Mouse (Mus musculus) left cerebral cortex, adult 11 months (tissue): Measurements from ENCODE around the gene Eml6.
"Not testable (repeated sequence)": the region's sequence is repeated elsewhere in the genome, so short reads cannot be mapped to it uniquely, and the experiment has no call there.

Source experiments
- DNase-seq: peaks from one replicate; pipeline ENCODE4 v3.0.0; 2022; ENCODE audit warnings: low spot score

Gene Eml6

DNA sequence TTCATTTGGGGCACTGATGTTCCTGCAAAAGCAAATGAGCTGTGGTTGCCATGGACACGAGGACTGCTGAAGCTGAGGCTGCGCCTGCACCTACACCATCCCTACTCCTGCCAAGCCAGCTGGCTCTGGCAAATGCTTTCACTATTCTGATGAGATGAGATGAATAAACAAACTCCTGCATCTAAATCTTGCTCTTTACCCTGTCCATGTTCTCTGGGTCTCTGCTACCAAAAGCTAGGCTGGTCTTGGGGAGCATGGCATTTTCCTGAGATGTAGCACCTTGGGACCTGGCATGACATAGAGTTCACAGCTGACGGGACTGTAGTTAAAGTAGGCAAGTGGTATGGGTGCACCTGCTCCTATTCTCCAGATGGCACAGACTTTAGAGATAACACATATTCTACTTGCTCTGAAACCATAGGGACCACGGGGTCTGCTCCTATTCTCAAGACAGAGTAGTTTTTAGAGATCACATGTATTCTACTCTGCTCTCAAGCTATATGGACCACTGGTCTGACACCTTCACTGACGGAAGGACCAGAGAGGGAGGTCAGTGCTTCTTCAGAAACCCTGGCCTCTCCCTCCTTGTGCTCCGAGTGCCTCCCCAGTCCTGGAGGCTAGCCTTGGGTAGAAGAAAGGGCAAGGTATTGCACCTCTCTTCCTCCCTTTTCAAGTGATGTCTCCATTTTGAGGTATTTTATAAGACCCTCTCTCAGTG, 236.8 kb downstream of the Eml6 start:
- peak; percentile 88 for DNase-seq

DNA sequence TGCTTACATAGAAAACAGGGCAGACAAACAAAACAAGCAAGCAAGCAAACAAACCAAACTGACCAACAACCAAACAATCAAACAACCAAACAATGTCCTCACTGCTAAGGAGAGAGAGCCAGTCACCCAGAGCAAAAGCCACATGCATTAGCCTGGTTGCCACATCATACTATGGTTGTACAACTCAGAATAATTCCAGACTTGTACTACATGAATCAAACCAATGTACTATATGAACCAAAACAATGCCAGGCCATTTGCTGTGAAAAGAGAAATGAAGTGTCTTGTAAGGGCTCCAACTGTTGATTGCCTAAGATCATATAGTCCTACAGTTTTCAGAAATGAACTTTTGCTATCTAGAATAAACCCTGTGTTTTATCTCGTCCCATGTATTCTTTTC, 237.3 kb downstream of the Eml6 start:
- DNase-seq, result no peak

DNA sequence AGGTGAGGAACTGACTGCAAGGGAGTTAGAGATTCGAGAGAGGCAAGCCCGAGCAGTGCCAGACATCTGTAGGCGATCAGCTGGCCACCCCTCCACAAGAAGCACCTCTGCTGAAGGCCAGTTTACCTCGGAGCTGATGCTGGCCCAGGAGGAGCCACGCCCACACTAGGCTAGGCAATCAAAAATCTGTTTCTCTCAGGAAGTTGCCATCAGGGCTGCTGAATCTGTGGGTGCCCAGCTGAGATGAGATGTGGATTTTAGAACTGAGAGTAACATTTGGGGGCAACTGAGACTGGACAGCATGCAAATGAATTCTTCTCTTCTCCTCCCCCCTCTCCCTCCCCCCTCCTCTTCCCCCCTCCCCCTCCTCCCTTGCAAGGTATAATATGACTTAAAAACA, 238.4 kb downstream of the Eml6 start:
- no peak for DNase-seq

DNA sequence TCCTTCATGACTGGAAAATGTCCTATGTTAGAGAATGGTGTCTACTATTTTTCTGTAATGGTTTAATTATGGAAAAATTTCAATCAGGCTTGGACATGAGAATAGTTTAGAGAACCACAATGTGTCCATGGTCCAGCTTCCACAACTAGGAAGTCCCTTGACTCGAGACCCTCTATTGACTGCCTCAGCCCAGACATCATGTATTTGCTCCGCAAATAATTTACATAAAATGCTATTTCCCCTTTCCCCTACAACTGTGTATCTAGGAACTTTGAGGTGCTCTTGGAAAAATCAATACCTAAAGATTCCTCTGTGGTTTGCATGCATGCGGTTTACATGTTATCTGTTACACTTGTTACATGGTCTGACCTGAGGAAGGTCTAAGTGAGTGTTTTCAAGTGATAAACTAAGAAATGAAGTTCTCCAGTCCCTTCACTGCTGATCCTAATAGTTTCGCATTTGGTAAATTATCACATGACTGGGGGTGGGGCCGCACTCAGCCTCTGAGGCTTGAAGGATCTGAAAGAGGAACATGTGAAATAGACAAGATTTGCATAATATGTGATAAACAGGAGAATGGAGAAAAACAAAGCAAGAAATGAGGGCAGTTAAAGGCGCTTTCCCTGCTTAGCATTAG, 239.1 kb downstream of the Eml6 start:
- DNase-seq, result no peak

DNA sequence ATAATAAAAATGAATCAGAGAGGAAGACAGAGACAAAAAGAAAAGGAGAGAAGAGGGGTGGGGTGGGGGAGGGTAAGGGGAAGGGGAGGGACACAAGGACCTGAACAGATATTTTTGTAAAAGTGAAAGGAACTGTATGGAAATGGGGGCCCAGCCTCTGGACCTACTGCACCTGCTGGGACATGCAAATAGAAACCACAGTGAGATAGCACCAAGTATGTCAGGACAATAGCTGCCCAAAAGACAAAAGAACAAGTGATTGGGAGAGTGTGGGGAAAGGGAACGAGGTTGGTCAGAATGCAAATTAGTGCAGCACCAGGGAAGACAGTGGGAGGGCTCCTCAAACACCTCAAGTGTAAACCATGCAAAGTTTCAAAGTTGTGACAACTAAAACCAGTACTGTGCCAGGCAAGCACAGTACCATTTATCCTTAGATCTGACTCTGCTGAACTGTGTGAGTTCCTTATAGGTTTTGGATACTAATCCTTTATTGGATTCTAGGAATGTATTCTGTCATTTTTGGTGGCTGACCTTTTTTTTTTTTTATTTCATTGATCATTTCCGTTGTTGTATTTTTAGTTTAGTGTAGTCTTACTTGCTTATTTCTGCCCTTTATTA, 246.3 kb downstream of the Eml6 start:
- DNase-seq, result no peak

DNA sequence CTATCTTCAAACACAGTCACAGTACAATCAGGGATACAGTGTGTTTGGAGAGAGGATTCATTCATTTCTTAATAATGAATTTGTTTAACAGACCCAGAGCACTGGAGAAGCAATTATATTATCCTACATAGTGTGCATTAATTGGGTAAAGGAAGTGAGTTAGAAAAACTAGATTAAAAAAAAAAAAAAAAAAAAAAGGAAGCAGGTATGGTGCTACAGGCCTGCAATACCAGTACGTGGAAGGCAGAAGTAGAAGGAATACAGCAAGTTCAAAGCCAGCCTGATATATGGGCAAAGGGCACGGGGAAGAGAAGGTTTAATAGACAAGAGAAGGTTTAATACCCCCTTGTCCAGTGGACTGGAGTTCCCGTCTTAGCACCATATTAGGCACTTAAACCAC, 246.9 kb downstream of the Eml6 start:
- DNase-seq, result no peak

DNA sequence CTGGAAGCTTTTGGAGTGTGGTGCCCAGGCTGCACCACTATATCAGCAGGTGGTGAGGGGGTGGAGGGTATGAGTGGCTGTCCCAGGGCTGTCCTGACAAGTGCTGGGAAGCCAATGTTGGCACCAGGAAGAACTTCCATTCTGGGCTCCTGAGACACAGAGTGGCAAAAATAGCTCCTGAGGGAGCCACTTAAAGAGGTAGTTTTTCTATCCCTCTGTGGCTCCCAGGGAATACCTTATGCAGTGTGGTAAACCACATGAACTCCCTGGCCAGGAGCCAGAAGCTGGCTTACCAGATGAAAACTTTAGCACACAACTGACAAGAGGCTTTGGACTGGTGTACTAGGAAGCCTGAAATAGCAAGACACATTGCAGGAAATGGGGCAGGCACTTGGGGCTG, 247.9 kb downstream of the Eml6 start:
- DNase-seq, result peak; percentile 72

DNA sequence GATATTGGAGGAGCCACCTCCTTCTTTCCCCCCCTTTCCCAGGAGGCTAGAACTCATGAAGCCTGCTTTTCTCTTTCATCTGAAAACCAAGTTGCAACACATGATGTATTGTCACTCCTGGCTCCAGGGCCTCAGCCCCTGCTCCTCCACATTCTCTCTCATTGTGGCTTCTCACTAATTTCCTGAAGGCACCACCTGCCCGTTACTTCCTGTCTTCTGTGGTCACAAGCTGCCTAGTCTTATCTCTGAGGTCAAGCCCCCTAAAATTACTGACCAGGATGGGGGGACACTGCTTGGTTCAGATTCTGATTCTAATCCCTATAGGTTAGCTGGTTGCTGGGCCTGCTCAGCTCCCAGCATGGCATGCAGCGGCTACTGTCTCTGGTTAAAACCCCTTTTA, 251.1 kb downstream of the Eml6 start:
- DNase-seq, result no peak

DNA sequence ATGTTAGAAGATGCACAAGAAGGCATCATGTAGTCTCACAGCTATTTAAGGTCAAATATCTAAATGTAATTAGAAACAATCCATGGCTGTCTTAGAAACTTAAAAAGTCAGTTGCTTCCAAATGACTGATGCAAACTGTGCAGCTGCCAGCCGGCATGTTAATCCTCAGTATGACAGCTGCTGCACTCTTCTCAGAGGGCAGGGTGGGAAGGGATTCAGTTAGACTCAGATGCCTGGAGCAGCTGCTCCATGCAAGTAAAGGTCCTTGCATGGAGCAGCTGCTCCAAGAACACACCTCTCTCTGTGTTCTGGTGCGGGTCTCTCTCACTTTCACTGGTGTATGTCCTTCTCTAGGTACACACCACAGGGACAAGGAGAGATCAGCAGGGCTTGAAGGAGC, 251.5 kb downstream of the Eml6 start:
- no peak for DNase-seq

DNA sequence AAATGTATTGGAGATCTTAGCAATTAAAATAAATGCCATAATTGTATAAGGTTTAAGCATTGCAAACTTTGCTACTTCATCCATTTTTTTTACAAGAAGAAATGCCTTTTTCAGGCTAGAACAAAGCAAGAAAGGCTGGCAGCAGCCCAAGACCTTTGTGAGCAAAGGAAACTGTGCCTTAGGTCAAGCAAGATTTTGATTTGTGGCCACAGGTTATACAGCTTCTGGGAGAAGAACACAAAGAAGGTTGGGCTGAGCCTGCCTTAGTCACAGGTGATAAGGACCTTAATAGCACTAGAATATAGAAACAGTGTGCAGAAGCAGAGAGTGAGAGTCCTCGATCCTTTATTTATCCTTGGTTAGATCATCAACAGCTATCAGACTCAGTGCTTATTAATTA, 253.6 kb downstream of the Eml6 start:
- no peak for DNase-seq

DNA sequence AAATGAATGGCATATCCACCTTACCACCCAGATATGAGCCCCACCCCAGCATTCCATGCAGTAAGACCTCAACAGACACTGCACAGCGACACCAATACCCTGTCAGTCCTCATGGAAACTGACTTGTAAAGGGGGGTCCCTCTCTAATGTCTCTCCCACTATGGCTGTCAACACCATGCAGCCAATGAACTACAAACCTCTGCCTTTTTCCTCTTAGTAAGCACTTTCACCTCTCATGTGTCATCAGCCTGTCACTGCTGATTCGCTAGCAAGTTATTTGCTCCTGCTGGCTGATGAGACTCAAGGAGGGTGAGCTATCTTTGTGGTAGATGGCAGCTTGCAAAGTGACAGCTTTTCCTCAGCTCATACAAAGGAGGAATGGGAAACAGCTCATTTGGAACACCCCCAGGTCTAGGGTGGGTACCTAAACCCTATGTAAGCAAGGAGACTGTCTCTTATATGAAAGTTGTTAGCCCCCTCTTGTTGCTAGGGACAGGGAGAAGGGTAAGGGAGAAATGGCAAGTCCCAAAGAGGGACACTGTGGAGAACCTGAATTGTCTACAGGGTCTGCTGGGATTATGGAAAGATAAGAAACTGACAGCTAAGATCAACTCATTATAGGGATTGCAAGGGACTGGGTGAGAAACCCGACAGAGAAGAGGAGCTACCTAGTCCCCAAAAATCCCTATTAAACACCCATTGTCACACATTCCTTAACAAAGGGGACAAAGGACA, 255.0 kb downstream of the Eml6 start:
- DNase-seq, result no peak

DNA sequence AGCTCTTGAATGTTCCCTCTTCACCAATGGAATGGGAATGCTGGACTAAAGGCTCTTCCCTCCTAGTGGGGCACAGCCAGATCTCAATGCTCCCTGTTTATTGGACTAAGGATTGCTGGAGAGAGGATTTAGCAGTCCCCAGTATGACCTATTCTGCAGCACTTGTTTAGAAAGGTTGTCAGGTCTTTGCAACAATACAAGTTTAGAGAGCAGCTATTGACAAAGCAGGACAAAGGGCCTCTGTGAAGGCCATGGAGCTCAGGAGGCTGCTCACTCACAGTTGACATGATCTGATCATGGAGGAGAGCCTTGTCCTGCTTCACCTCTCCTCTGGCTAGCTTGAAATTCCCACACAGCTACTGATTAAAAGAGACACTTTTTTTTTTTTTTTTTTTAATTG, 257.3 kb downstream of the Eml6 start:
- no peak for DNase-seq

DNA sequence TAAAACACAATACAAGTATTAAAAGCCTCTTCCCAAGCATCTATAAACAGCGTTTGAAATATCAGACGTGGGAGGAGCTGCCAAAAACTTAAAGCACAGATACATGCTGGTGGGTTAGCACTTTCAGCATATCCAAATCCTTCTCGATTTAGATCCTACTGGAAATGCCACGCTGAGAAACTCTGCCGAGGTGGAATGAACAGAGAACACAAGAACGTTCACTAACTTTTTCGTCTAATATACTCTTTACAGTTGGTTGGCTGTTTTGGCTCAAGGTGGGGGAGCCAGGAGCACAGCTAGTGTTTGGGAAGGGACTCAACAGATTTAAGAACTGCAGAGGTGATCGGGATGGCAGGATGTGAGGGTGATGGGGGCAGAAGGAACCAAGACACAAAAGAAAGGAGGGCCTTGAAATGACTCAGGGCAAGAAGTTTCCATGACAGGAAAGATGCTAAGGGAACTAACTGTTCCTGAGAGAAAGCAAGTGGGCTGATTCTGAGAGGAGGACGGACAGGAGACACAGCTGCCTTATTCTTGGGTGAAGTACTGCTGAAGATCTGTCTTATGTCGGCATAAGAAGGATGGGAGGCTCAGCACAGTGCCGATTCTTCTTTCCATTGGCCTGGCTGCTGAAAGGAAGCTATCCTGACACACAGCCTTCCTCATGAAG, 259.4 kb downstream of the Eml6 start:
- no peak for DNase-seq

DNA sequence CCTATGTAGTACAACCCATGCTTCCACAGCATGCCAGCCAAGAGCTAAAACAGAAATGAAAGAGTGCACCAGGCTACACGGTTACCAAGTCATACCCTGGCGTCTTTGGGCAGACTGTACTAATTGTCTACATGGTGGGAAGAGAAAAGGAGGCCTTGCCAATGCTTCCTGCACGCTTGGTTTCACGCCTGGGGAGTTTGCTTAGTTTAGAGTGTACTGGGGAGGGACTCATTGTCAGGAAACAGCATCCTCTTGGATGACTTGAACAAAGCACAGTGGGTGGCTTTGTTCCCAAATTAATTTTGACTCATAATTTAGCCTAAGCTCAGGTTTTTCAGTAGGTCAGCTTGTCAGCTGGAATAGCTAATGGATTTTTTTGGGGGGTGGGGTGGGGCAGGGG, 260.8 kb downstream of the Eml6 start:
- no peak for DNase-seq

DNA sequence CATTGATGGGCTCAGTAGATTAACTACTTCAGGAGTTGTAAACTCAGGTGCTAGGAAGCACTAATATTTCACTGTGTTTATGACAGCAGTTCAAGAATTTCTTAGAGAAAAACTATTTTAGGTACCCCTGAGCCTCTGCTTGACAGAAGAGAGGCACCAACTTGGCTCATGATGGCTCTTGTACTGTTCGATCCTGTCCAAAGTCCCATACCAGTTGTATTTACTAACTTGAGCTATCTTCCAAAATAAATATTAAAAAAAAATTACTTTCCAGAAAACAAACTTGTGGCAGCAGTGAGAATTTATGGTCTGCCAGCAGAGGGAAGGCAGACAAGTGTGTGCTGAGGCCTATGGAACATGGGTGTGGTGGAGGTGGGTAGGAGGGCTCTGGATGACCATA, 263.1 kb downstream of the Eml6 start:
- DNase-seq, result no peak

DNA sequence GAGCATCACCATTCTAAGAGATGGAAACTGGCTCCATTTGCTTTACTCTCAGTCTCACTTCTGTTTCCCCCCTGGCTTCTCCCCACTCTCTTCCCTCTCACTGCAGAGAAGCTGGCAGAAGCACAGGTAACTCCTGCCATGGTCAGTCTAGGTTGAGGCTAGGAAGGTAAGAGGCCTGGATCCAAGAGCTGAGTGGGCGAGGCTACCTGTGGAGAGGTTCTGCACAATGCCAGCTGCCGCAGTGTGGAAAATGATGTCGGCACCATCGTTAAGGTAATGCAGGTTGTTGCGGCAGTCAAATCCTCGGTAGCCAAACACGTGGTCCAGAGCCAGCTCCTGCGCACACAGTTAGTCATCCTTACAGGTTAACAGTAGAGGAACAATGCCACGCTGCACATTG, 264.4 kb downstream of the Eml6 start:
- DNase-seq, result no peak

DNA sequence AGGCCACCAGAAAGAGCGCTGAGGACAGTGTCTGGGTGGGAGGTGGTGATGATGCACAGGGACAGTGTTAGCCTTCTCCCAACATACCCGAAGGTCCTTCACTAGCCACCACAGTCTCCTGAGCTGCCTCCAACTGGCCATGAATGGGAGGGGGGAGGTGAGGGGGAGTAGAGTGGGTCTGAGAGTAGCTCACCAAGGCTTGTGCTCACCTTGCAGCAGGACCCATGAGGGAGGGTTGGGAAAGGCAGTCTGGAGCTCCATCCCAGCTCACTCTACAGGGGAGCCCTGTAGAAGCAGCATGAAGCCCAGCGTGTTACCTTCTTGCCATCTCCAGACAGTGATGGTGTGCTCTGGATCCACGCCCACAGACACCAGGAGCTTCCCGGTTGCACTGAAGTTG, 267.2 kb downstream of the Eml6 start:
- DNase-seq, result no peak

DNA sequence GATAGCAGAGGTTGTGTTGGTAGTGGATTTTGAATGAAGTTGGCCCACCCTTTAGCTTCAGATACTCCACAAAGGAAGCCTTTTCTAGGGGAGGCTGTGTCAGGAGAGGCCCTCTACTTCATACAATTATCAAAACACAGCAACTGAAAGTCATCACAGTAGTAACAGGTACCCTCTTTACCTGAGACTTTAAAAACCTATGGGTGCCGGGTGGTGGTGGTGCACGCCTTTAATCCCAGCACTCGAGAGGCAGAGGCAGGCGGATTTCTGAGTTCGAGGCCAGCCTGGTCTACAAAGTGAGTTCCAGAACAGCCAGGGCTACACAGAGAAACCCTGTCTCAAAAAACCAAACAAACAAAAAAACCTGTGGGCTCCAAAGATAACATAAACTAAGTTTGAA, 269.8 kb downstream of the Eml6 start:
- not testable (repeated sequence) for DNase-seq

DNA sequence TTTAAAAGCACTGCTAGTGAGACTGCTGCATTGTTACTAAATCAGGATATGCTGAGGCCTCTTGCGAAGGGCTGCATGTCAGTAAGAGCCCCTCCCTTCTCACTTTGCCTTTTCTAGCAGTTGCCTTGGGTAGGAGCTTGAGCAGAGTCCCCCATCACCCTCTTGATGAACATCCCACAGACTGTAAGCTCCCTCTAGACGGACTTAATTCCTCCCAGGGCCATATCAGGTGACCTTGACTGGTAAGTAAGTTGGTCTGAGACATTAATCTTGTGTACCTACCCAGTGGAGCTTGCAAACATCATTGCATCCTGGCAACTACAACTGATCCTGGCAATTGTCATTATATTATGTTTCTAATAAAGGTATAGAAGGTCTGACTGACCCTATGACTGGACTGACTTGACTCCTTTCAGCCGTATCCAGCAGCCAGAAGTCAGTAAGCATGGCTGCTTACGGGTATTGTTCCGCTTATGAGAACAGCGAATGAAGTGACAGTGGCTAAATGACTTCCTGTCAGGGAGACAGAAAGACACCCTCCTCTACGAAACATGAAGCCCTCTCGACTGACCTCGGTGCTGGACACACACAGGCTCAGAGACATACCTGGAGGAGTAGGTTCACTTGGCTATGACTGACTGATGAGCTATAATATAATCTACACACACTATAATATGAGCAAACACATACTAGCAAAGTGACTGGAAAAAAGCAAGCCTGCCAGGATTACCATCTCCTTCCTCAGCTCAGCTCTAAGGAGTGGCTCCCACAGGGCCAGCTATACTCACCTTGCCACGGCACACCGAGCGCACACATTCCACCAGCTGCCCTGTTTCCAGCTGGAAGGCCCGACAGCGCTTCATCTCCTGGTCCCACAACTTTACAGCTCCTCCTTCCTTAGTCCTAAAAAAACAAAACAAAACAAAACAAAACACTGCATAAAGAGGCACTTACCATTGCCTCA, 273.9 kb downstream of the Eml6 start:
- DNase-seq, result no peak

DNA sequence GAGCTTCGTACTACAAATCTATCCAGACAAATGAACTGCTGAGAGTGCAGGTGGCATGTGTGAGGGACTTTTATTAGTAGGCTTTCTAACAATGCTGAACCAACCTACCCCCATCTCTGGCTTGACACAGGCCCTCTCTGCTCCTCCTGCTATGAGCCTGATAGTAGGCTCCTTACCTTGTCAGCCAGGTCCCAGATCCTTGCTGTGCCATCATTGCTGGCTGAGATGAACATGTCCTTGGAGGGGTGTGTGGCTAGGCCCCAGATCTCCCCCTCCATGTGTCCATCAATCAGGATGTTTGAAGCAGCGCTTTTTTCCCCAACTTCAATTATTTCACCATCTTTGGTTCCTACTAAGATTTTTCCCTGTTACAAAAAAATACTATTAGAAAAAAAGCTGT, 274.8 kb downstream of the Eml6 start:
- no peak for DNase-seq

DNA sequence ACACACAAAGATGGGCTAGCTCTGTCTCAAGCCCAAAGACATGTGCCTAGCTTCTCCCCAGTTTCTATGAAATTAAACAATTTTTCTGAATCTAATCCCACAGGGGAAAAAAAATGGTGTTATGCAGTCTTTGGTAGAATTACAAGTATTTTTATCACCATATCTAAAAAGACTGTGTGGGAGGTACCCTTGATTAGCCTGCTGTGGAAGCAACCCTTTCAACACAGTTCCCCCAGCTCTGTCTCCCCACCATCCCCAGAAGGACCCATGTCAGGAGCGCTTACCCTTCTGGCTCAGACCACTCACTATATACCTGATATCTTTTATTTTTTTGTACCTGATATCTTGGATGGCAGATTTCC, 276.4 kb downstream of the Eml6 start:
- no peak for DNase-seq
